Mouse (Mus musculus) heart, embryonic 12.5 days (tissue): ENCODE data around the gene Golga2. TPM values are rescaled to one million over a fixed set of nuclear protein-coding genes. Genes with fewer than 3 reads are reported as not detected.

Source experiments
- ATAC-seq: fragments of 200-750 bp; cut with Nextera tagmentation; 2 replicates; pipeline ENCODE4 v1.8.0; 2017; ENCODE audit warnings: moderate TSS enrichment, moderate library complexity; ENCODE audit not compliant: insufficient number of reproducible peaks, low FRiP score
- H3K27ac ChIP-seq: fragments of 300-500 bp; sonication (generic); 2 replicates; pipeline ENCODE4 v1.5.1; 2016; ENCODE audit warnings: mild to moderate bottlenecking, moderate library complexity; ENCODE audit not compliant: poor library complexity, severe bottlenecking
- H3K27me3 ChIP-seq: fragments of 300-500 bp; sonication (generic); replicated peaks from 2 replicates; pipeline ENCODE4 v1.6.1; 2016; ENCODE audit warnings: mild to moderate bottlenecking, moderate library complexity
- H3K36me3 ChIP-seq: fragments of 300-500 bp; sonication (generic); 2 replicates; pipeline ENCODE4 v1.6.1; 2016; ENCODE audit warnings: mild to moderate bottlenecking, moderate library complexity
- H3K4me1 ChIP-seq: fragments of 300-500 bp; sonication (generic); replicated peaks from 2 replicates; pipeline ENCODE4 v1.6.1; 2016; ENCODE audit warnings: mild to moderate bottlenecking
- H3K4me2 ChIP-seq: fragments of 300-500 bp; sonication (generic); 2 replicates; pipeline ENCODE4 v1.6.1; 2016; ENCODE audit warnings: mild to moderate bottlenecking, moderate library complexity
- H3K4me3 ChIP-seq: fragments of 300-500 bp; sonication (generic); 2 replicates; pipeline ENCODE4 v1.5.1; 2016; ENCODE audit warnings: mild to moderate bottlenecking
- H3K9ac ChIP-seq: fragments of 300-500 bp; sonication (generic); 2 replicates; pipeline ENCODE4 v1.6.1; 2016; ENCODE audit warnings: mild to moderate bottlenecking, moderate library complexity
- H3K9me3 ChIP-seq: fragments of 300-500 bp; sonication (generic); replicated peaks from 2 replicates; pipeline ENCODE4 v1.6.1; 2016; ENCODE audit warnings: mild to moderate bottlenecking, moderate library complexity
- WGBS: fragments of 180-500 bp; shearing (Covaris S2); methylation state at CpG from one replicate; pipeline ENCODE4 v1.1.7; 2016; 5-methylcytosine and 5-hydroxymethylcytosine counted together
- polyA plus RNA-seq: library from polyadenylated mRNA; unstranded; fragments of >200 nt; fragmentation: Nextera tagmentation; extraction: Ambion mirVana; gene quantifications from 2 replicates; pipeline ENCODE4 v1.2.1, GENCODE M21; 2016

Gene Golga2
- polyA plus RNA-seq, 1 experiment from 2014 or later, result 30.7 TPM

GRCm38 (mm10) chr2:32335888-32336287, 48.7 kb downstream of the Golga2 start:
- Histone ChIP-seq H3K9ac (no peak overlapping the region), H3K36me3 (no peaks in the 10 kb centered on the region), H3K27ac (no peak overlapping the region), H3K9me3 (0 out of 2 replicates have a peak, but pooled peaks cover 3% of the 10 kb centered on the region), H3K27me3 (peaks cover 67% of the 10 kb centered on the region), H3K4me3 (no peak overlapping the region), H3K4me1 (no peaks in the 10 kb centered on the region), H3K4me2 (no peak overlapping the region)
- no peak for ATAC-seq
- 42% methylated on average over 15 of the region's 15 CpGs for WGBS

- Histone ChIP-seq H3K27me3 (peaks cover 53% of the 10 kb centered on the region), H3K4me3 (no peak overlapping the region), H3K9ac (no peak overlapping the region), H3K36me3 (no peaks in the 10 kb centered on the region), H3K27ac (no peak overlapping the region), H3K4me1 (no peaks in the 10 kb centered on the region), H3K4me2 (no peak overlapping the region), H3K9me3 (0 out of 2 replicates have a peak, but pooled peaks cover 3% of the 10 kb centered on the region)
- WGBS, result 33% methylated on average over 26 of the region's 26 CpGs
- ATAC-seq, result no peak
These were observed 52.9 kb downstream of the Golga2 start for GRCm38 (mm10) chr2:32339912-32340642.

GRCm38 (mm10) chr2:32340836-32341633, 53.9 kb downstream of the Golga2 start:
- Histone ChIP-seq H3K9ac (no peak overlapping the region), H3K27ac (no peak overlapping the region), H3K9me3 (0 out of 2 replicates have a peak, but pooled peaks cover 3% of the 10 kb centered on the region), H3K4me1 (no peaks in the 10 kb centered on the region), H3K4me2 (no peak overlapping the region), H3K36me3 (no peaks in the 10 kb centered on the region), H3K4me3 (no peak overlapping the region), H3K27me3 (peaks cover 44% of the 10 kb centered on the region)
- 77% methylated on average over 13 of the region's 13 CpGs for WGBS
- ATAC-seq, result no peak

GRCm38 (mm10) chr2:32341634-32341939, 54.4 kb downstream of the Golga2 start:
- WGBS, result 79% methylated on average over 4 of the region's 4 CpGs
- Histone ChIP-seq H3K9me3 (0 out of 2 replicates have a peak, but pooled peaks cover 3% of the 10 kb centered on the region), H3K4me1 (no peaks in the 10 kb centered on the region), H3K4me2 (no peak overlapping the region), H3K4me3 (no peak overlapping the region), H3K36me3 (no peaks in the 10 kb centered on the region), H3K27ac (no peak overlapping the region), H3K27me3 (peaks cover 42% of the 10 kb centered on the region), H3K9ac (no peak overlapping the region)
- ATAC-seq, result no peak

- Histone ChIP-seq H3K4me1 (no peaks in the 10 kb centered on the region), H3K36me3 (no peaks in the 10 kb centered on the region), H3K9ac (no peak overlapping the region), H3K9me3 (0 out of 2 replicates have a peak, but pooled peaks cover 3% of the 10 kb centered on the region), H3K4me2 (no peak overlapping the region), H3K27me3 (peaks cover 42% of the 10 kb centered on the region), H3K4me3 (no peak overlapping the region), H3K27ac (no peak overlapping the region)
- 79% methylated on average over 4 of the region's 4 CpGs for WGBS
- ATAC-seq, result no peak
These were observed 54.9 kb downstream of the Golga2 start for GRCm38 (mm10) chr2:32342039-32342438.

- H3K4me3 ChIP-seq, result no peak overlapping the region
- no peak overlapping the region for H3K9ac ChIP-seq
- H3K9me3 ChIP-seq, result 0 out of 2 replicates have a peak, but pooled peaks cover 3% of the 10 kb centered on the region
- 74% methylated on average over 6 of the region's 6 CpGs for WGBS
- H3K4me2 ChIP-seq, result no peak overlapping the region
- peaks cover 39% of the 10 kb centered on the region for H3K27me3 ChIP-seq
- ATAC-seq, result no peak
- H3K4me1 ChIP-seq, result no peaks in the 10 kb centered on the region
- H3K27ac ChIP-seq, result no peak overlapping the region
- H3K36me3 ChIP-seq, result no peaks in the 10 kb centered on the region
These were observed 55.6 kb downstream of the Golga2 start for GRCm38 (mm10) chr2:32342539-32343350.

GRCm38 (mm10) chr2:32343351-32343671, 56.1 kb downstream of the Golga2 start:
- no peaks in the 10 kb centered on the region for H3K4me1 ChIP-seq
- no peaks in the 10 kb centered on the region for H3K36me3 ChIP-seq
- 85% methylated on average over 2 of the region's 2 CpGs for WGBS
- no peak overlapping the region for H3K9ac ChIP-seq
- no peak overlapping the region for H3K4me2 ChIP-seq
- no peak for ATAC-seq
- H3K9me3 ChIP-seq, result no peaks in the 10 kb centered on the region
- H3K27ac ChIP-seq, result no peak overlapping the region
- no peak overlapping the region for H3K4me3 ChIP-seq
- peaks cover 36% of the 10 kb centered on the region for H3K27me3 ChIP-seq

- Histone ChIP-seq H3K9me3 (no peaks in the 10 kb centered on the region), H3K4me2 (no peak overlapping the region), H3K4me3 (no peak overlapping the region), H3K4me1 (no peaks in the 10 kb centered on the region), H3K9ac (no peak overlapping the region), H3K27me3 (peaks cover 39% of the 10 kb centered on the region), H3K27ac (no peak overlapping the region), H3K36me3 (no peaks in the 10 kb centered on the region)
- WGBS, result 71% methylated on average over 10 of the region's 10 CpGs
- ATAC-seq, result no peak
These were observed 56.9 kb downstream of the Golga2 start for GRCm38 (mm10) chr2:32344056-32344455.

- H3K36me3 ChIP-seq, result no peaks in the 10 kb centered on the region
- peaks cover 46% of the 10 kb centered on the region for H3K27me3 ChIP-seq
- H3K4me2 ChIP-seq, result no peak overlapping the region
- no peak overlapping the region for H3K27ac ChIP-seq
- H3K9me3 ChIP-seq, result no peaks in the 10 kb centered on the region
- no peaks in the 10 kb centered on the region for H3K4me1 ChIP-seq
- 71% methylated on average over 14 of the region's 14 CpGs for WGBS
- no peak for ATAC-seq
- H3K4me3 ChIP-seq, result no peak overlapping the region
- 0 out of 2 replicates have a peak overlapping the region, but pooled peaks have one; percentile 11 for H3K9ac ChIP-seq
These were observed 57.6 kb downstream of the Golga2 start for GRCm38 (mm10) chr2:32344598-32345321.

- Histone ChIP-seq H3K9ac (no peak overlapping the region), H3K27ac (no peak overlapping the region), H3K9me3 (no peaks in the 10 kb centered on the region), H3K4me3 (no peak overlapping the region), H3K36me3 (no peaks in the 10 kb centered on the region), H3K4me1 (peaks cover 6% of the 10 kb centered on the region; the same call in 1 of the 2 replicates), H3K27me3 (peaks cover 54% of the 10 kb centered on the region), H3K4me2 (no peak overlapping the region)
- ATAC-seq, result no peak
- WGBS, result 66% methylated on average over 6 of the region's 6 CpGs
These were observed 59.8 kb downstream of the Golga2 start for GRCm38 (mm10) chr2:32347019-32347418.
